Mouse (Mus musculus) embryonic fibroblast, embryonic 13.5 days (primary cell): ENCODE data around the gene Tmsb4x.

Experiments used
- CTCF ChIP-seq: IDR thresholded peaks from 2 replicates; pipeline ENCODE4 v1.5.1; 2011; ENCODE audit warnings: mild to moderate bottlenecking, control low read depth, low read length, moderate library complexity, borderline replicate concordance; ENCODE audit not compliant: insufficient read depth
- POLR2A ChIP-seq: IDR thresholded peaks from 2 replicates; pipeline ENCODE4 v1.6.1; 2011; ENCODE audit warnings: low read depth, mild to moderate bottlenecking, control low read depth, low read length, moderate library complexity

- TF ChIP-seq CTCF (no peak), POLR2A (no peak)
Observed at GRCm38 (mm10) chrX:167201365-167201764, 7.8 kb downstream of the Tmsb4x start.
